Mouse (Mus musculus): Measurements from ENCODE around the gene Defb26.

Defb26 gene

GRCm38 (mm10) chr2:152511592-152511991 lies at the start of gene Defb26:
Defb26 (minus strand) TSS chr2:152511692.
- DNase-seq (ENCODE audit: extremely low spot score, low spot score) = no peak

GRCm38 (mm10) chr2:152556655-152557054 lies 45.2 kb upstream of the Defb26 start:
- DNase-seq (ENCODE audit: extremely low spot score, low spot score) = no peak

DNA sequence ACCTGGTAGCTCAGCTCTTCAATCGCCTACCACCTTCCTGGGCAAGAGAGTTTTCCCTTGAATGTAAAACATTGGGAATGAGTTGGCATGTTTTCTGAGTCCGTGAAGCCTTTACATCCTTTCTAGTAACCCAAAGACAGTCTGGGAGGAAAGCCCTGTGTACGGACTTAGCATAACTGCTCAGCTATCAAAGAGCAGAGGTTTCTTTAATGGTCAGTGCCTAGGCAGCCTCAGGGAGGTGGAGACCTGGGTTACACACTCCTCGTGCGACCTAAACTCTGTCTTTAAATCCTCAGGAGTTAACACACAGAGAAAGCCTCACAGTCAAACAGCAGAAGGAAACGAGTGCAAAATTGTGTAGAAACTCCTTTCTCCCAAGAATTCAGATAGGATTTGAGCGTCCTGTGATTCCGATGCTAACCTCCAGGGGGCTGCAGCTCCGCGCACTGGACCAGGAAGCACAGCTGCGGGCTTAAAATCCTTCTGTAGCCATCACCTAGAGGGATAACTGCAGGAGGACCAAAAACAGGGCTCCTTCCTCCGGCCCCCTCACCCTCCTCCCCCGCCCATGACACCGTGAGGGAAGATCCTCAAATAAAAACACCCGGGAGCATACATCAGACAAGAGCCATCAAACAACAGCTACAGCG lies 42.4 kb upstream of the Defb26 start:
- DNase-seq (ENCODE audit: extremely low spot score, low spot score) = peak; percentile 70

DNA sequence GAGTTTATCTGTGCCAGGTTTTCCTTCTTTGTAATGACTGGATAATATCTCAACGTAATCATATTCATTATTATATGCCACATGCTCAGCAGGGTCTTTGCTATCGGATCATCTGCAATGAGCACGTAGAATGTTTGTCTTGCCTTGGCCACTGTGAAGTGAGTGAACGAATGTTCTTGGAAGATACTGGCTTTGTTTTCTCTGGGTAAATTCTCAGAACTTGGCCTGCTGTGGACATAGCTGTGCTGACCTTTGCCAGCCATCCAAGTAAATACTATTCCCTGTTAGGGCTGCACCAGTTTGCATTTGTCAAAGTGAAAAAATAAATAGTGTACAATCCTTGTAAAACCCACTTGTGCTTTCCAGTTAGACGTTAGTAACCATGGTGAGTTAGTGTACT lies 36.6 kb upstream of the Defb26 start:
- DNase-seq (ENCODE audit: extremely low spot score, low spot score) = no peak

GRCm38 (mm10) chr2:152544691-152545090 lies 33.2 kb upstream of the Defb26 start:
- peak; percentile 25 for DNase-seq (ENCODE audit: extremely low spot score, low spot score)

DNA sequence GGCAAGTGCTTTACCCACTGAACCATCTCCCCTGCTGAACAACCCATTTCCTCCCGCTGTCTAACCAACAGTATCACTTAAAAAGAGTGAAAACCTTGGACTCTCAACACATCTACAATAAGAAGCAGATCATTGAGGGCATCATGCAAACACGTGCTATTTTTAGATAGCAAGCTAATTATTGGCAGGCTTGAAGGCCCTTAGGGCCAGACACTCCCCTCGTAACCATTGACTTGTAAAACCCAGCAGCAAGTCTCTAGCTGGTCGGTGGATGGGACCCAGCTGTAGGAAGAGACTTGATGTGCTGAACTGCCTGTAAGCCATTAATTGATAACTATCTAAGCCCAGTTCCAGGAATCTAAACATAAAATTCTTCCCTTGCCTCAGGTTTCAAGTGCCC lies 32.0 kb upstream of the Defb26 start:
- no peak for DNase-seq (ENCODE audit: extremely low spot score, low spot score)

DNA sequence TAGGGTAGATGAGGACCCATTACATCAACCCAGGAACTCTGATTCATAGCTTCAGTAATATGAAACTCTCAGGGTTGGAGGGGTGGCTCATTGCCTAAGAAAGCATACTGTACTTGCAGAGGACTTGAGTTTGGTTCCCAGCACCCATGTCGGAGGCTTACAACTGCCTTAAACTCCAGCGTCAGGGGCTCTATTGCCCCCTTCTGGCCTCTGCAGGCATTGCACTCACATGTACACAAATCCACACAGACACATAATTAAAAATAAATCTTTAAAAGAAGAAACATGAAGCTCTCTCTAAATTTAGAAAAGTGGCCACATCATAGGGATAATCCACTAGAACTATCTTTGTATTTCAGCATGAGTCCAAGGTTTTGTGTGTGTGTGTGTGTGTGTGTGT lies 31.4 kb upstream of the Defb26 start:
- no peak for DNase-seq (ENCODE audit: extremely low spot score, low spot score)

DNA sequence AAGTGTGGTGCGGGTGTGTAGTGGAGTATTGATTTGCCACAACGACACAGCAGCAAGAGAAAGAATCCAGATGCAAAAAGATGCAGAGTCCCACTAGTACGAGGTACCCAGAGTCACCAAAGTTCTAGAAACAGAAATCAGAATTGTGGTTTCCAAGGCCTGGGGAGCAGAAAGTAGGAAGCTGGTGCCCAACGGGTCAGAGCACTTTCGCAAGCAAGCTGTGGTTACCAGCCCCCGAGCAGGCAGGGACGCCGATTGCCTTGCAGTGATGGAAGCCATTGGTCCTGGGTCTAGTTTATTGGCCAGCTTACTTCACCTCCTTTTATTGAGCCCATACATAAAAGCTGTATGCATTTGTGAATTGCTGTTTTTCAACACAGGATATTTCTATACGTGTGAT lies 30.5 kb upstream of the Defb26 start:
- DNase-seq (ENCODE audit: extremely low spot score, low spot score) = no peak

GRCm38 (mm10) chr2:152539944-152540710 lies 28.6 kb upstream of the Defb26 start, which contains the start of gene Defb29:
Defb29 (minus strand) TSS chr2:152540098.
- DNase-seq (ENCODE audit: extremely low spot score, low spot score) = no peak

DNA sequence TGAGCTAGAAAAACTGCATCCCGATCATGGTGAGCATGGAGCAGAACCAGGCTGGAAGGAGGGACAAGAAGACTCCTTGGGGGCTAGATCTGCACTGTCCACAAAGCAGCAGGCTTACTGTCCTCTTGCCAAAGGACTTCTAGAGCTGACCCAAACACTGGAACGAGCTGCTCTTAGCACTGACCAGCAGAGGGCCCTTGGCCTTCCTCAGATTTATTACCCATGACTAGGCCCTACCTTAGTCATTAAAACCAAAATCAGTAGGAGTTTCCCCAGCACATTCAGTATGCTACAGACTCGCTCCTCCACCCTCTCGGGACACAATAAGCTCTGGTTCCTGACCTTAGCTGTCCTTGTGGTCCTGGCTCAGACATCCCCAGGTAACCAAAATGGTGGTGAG lies 6.5 kb upstream of the Defb26 start, which contains the start of gene Defb28:
Defb28 (plus strand) TSS at position 275 of the 400 bp plus-strand sequence.
- no peak for DNase-seq (ENCODE audit: extremely low spot score, low spot score)

DNA sequence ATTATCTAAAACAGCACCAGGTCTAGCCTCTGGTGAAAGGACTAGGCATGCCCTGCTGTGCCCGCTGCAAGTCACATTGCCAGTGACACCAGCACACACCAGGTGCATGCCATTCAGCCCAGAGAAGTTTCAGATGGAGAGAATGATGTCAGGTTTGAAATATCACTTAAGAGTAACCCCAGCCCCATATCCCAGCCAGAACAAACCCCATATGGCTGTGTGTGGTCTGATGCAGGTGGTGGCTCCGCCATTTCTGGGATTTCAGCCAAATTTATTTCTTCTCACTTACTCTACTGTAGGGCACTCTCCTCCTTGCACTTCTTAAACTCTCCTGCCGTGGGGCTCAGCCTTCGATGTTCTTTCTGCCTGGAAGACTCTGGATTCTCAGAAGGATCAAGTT lies 4.6 kb upstream of the Defb26 start:
- no peak for DNase-seq (ENCODE audit: extremely low spot score, low spot score)

- DNase-seq (ENCODE audit: extremely low spot score, low spot score) = no peak
These were observed 7.5 kb downstream of the Defb26 start for GRCm38 (mm10) chr2:152503950-152504349.

GRCm38 (mm10) chr2:152500863-152501229 lies 10.6 kb downstream of the Defb26 start:
- DNase-seq (ENCODE audit: extremely low spot score, low spot score) = no peak

- DNase-seq (ENCODE audit: extremely low spot score, low spot score) = no peak
These were observed 11.2 kb downstream of the Defb26 start for GRCm38 (mm10) chr2:152500204-152500862.

DNA sequence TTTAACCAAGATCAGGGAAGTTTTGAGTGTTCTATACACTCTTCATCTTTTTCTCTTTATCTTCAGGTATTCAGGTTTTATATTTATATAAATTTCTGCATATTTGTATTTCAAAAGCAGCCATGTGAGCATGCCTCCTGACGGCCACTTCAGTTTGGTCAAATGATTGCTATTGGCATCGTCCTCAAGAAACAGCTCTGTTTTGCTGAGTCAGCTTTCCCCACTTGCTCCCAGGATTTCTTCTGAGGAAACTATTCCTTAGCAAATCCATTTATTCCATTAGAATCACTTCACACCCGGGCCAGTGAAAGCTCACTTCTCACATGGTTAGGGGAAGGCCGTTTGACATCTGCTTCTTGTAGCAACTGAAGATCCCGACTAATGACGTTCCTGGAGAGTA lies 13.5 kb downstream of the Defb26 start:
- no peak for DNase-seq (ENCODE audit: extremely low spot score, low spot score)

- no peak for DNase-seq (ENCODE audit: extremely low spot score, low spot score)
These were observed 18.3 kb downstream of the Defb26 start for GRCm38 (mm10) chr2:152493151-152493550.

- DNase-seq (ENCODE audit: extremely low spot score, low spot score) = no peak
These were observed 21.5 kb downstream of the Defb26 start, which contains the start of gene Defb22 for GRCm38 (mm10) chr2:152490038-152490437. Defb22 (minus strand) TSS chr2:152490138.

DNA sequence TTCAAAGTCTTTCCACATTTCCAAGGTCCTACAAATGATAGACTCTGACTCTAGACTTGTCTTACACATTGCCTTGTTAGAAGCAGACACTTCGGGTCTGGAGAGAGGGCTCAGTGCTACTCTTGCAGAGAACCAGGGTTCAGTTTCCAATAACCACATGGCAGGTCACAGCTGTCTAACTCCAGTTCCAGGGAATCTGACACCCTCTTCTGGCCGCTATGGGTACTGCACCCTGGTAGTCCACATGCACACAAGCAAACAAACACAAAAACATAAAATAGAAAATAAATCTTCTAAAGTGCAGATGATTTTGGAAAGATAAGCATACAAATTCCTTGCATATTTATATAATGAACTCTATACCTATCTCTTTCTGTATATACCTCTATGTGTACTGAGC lies 24.5 kb downstream of the Defb26 start:
- DNase-seq (ENCODE audit: extremely low spot score, low spot score) = peak; percentile 18

GRCm38 (mm10) chr2:152481726-152482125 lies 29.8 kb downstream of the Defb26 start:
- DNase-seq (ENCODE audit: extremely low spot score, low spot score) = no peak

GRCm38 (mm10) chr2:152480881-152481280 lies 30.6 kb downstream of the Defb26 start:
- DNase-seq (ENCODE audit: extremely low spot score, low spot score) = no peak

DNA sequence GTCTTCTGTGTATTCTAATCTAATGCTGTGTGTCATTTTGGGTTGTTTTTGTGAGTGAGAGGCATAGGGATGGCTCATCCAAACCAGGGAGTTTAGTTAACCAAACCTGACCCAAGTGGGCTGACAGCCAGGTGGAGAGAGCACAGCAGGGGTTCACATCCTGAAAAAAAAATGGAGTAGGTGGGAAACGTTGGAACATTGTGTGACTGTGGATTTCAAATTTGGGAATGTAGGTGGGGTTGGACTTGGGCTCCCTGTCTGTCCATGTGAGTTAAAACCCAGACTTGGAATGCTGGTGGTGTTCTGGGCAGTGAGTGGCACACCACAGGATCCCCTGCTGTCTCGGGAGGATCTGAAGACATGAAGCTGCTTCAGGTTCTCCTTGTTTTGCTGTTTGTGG lies 34.7 kb downstream of the Defb26 start, which contains the start of gene Defb20:
Defb20 (plus strand) TSS at position 301 of the 400 bp plus-strand sequence.
- no peak for DNase-seq (ENCODE audit: extremely low spot score, low spot score)

GRCm38 (mm10) chr2:152472434-152472833 lies 39.1 kb downstream of the Defb26 start:
- DNase-seq (ENCODE audit: extremely low spot score, low spot score) = no peak

All from neural tube, embryonic 10.5 days (tissue).